Mouse (Mus musculus): ENCODE measurements around the gene Dnm3. TPM values are rescaled to one million over a fixed set of nuclear protein-coding genes. Genes with fewer than 3 reads are reported as not detected.

The Dnm3 gene
- polyA plus RNA-seq, 1 experiment from 2014 or later = 3.3 TPM

- H3K4me2 ChIP-seq = no peak overlapping the region
- 61% methylated on average over 10 of the region's 10 CpGs for WGBS
- H3K36me3 ChIP-seq (ENCODE audit: control insufficient read depth, insufficient read depth, low read length) = no peaks in the 10 kb centered on the region
- H3K4me3 ChIP-seq (ENCODE audit: low read depth, low read length) = no peak overlapping the region
- H3K4me1 ChIP-seq (replicated peaks; ENCODE audit: control insufficient read depth, insufficient read depth, low read length) = 0 out of 2 replicates have a peak, but pooled peaks cover 2% of the 10 kb centered on the region
- H3K27ac ChIP-seq (ENCODE audit: low read depth, low read length) = no peak overlapping the region
- H3K9me3 ChIP-seq (ENCODE audit: control insufficient read depth, low read length) = no peaks in the 10 kb centered on the region
- H3K9ac ChIP-seq (ENCODE audit: low read depth, low read length) = no peak overlapping the region
- DNase-seq (ENCODE audit: low spot score) (no peak), ATAC-seq (replicated peaks; ENCODE audit: low FRiP score) (no peak)
- H3K27me3 ChIP-seq (replicated peaks; ENCODE audit: control insufficient read depth, insufficient read depth, low read length) = no peaks in the 10 kb centered on the region
Observed at GRCm38 (mm10) chr1:162209487-162210149, 268.2 kb downstream of the Dnm3 start.

- Histone ChIP-seq H3K4me2 (no peak overlapping the region), H3K27me3 (replicated peaks; ENCODE audit: control insufficient read depth, insufficient read depth, low read length) (no peaks in the 10 kb centered on the region), H3K27ac (ENCODE audit: low read depth, low read length) (no peak overlapping the region), H3K4me3 (ENCODE audit: low read depth, low read length) (no peak overlapping the region), H3K9me3 (ENCODE audit: control insufficient read depth, low read length) (no peaks in the 10 kb centered on the region), H3K4me1 (replicated peaks; ENCODE audit: control insufficient read depth, insufficient read depth, low read length) (0 out of 2 replicates have a peak, but pooled peaks cover 2% of the 10 kb centered on the region), H3K36me3 (ENCODE audit: control insufficient read depth, insufficient read depth, low read length) (no peaks in the 10 kb centered on the region), H3K9ac (ENCODE audit: low read depth, low read length) (no peak overlapping the region)
- DNase-seq (ENCODE audit: low spot score) (no peak), ATAC-seq (replicated peaks; ENCODE audit: low FRiP score) (no peak)
- 79% methylated on average over 9 of the region's 9 CpGs for WGBS
Observed at GRCm38 (mm10) chr1:162209010-162209409, 268.8 kb downstream of the Dnm3 start.

GRCm38 (mm10) chr1:162207708-162208043, 270.2 kb downstream of the Dnm3 start:
- Histone ChIP-seq H3K9me3 (ENCODE audit: control insufficient read depth, low read length) (no peaks in the 10 kb centered on the region), H3K4me2 (peak overlapping the region; percentile 32), H3K9ac (ENCODE audit: low read depth, low read length) (no peak overlapping the region), H3K27me3 (replicated peaks; ENCODE audit: control insufficient read depth, insufficient read depth, low read length) (no peaks in the 10 kb centered on the region), H3K4me1 (replicated peaks; ENCODE audit: control insufficient read depth, insufficient read depth, low read length) (0 out of 2 replicates have a peak, but pooled peaks cover 2% of the 10 kb centered on the region), H3K27ac (ENCODE audit: low read depth, low read length) (0 out of 2 replicates have a peak overlapping the region, but pooled peaks have one; percentile 16), H3K36me3 (ENCODE audit: control insufficient read depth, insufficient read depth, low read length) (no peaks in the 10 kb centered on the region), H3K4me3 (ENCODE audit: low read depth, low read length) (no peak overlapping the region)
- ATAC-seq (replicated peaks; ENCODE audit: low FRiP score) (no peak), DNase-seq (ENCODE audit: low spot score) (no peak)
- 34% methylated on average over 7 of the region's 7 CpGs for WGBS

GRCm38 (mm10) chr1:162206998-162207707, 270.7 kb downstream of the Dnm3 start:
- Histone ChIP-seq H3K27ac (ENCODE audit: low read depth, low read length) (0 out of 2 replicates have a peak overlapping the region, but pooled peaks have one; percentile 16), H3K36me3 (ENCODE audit: control insufficient read depth, insufficient read depth, low read length) (no peaks in the 10 kb centered on the region), H3K9me3 (ENCODE audit: control insufficient read depth, low read length) (no peaks in the 10 kb centered on the region), H3K4me3 (ENCODE audit: low read depth, low read length) (no peak overlapping the region), H3K4me1 (replicated peaks; ENCODE audit: control insufficient read depth, insufficient read depth, low read length) (0 out of 2 replicates have a peak, but pooled peaks cover 2% of the 10 kb centered on the region), H3K4me2 (peak overlapping the region; percentile 32), H3K27me3 (replicated peaks; ENCODE audit: control insufficient read depth, insufficient read depth, low read length) (no peaks in the 10 kb centered on the region), H3K9ac (ENCODE audit: low read depth, low read length) (no peak overlapping the region)
- DNase-seq (ENCODE audit: low spot score) (no peak), ATAC-seq (replicated peaks; ENCODE audit: low FRiP score) (no peak)
- WGBS = 27% methylated on average over 12 of the region's 12 CpGs

GRCm38 (mm10) chr1:162202465-162203348, 275.1 kb downstream of the Dnm3 start:
- Histone ChIP-seq H3K9me3 (ENCODE audit: control insufficient read depth, low read length) (no peaks in the 10 kb centered on the region), H3K27me3 (replicated peaks; ENCODE audit: control insufficient read depth, insufficient read depth, low read length) (no peaks in the 10 kb centered on the region), H3K9ac (ENCODE audit: low read depth, low read length) (no peak overlapping the region), H3K4me2 (no peak overlapping the region), H3K27ac (ENCODE audit: low read depth, low read length) (no peak overlapping the region), H3K4me1 (replicated peaks; ENCODE audit: control insufficient read depth, insufficient read depth, low read length) (no peaks in the 10 kb centered on the region), H3K4me3 (ENCODE audit: low read depth, low read length) (no peak overlapping the region), H3K36me3 (ENCODE audit: control insufficient read depth, insufficient read depth, low read length) (no peaks in the 10 kb centered on the region)
- WGBS = 63% methylated on average over 12 of the region's 12 CpGs
- DNase-seq (ENCODE audit: low spot score) (no peak), ATAC-seq (replicated peaks; ENCODE audit: low FRiP score) (no peak)

GRCm38 (mm10) chr1:162200446-162200845, 277.4 kb downstream of the Dnm3 start:
- no peaks in the 10 kb centered on the region for H3K36me3 ChIP-seq (ENCODE audit: control insufficient read depth, insufficient read depth, low read length)
- H3K27ac ChIP-seq (ENCODE audit: low read depth, low read length) = no peak overlapping the region
- no peak overlapping the region for H3K9ac ChIP-seq (ENCODE audit: low read depth, low read length)
- no peaks in the 10 kb centered on the region for H3K9me3 ChIP-seq (ENCODE audit: control insufficient read depth, low read length)
- no peaks in the 10 kb centered on the region for H3K27me3 ChIP-seq (replicated peaks; ENCODE audit: control insufficient read depth, insufficient read depth, low read length)
- no peak overlapping the region for H3K4me3 ChIP-seq (ENCODE audit: low read depth, low read length)
- ATAC-seq (replicated peaks; ENCODE audit: low FRiP score) = no peak
- 71% methylated on average over 6 of the region's 6 CpGs for WGBS
- H3K4me1 ChIP-seq (replicated peaks; ENCODE audit: control insufficient read depth, insufficient read depth, low read length) = no peaks in the 10 kb centered on the region
- DNase-seq (ENCODE audit: low spot score) = no peak
- H3K4me2 ChIP-seq = no peak overlapping the region

- Histone ChIP-seq H3K4me2 (no peak overlapping the region), H3K9me3 (ENCODE audit: control insufficient read depth, low read length) (no peaks in the 10 kb centered on the region), H3K4me1 (replicated peaks; ENCODE audit: control insufficient read depth, insufficient read depth, low read length) (no peaks in the 10 kb centered on the region), H3K27ac (ENCODE audit: low read depth, low read length) (no peak overlapping the region), H3K9ac (ENCODE audit: low read depth, low read length) (no peak overlapping the region), H3K27me3 (replicated peaks; ENCODE audit: control insufficient read depth, insufficient read depth, low read length) (no peaks in the 10 kb centered on the region), H3K4me3 (ENCODE audit: low read depth, low read length) (no peak overlapping the region), H3K36me3 (ENCODE audit: control insufficient read depth, insufficient read depth, low read length) (no peaks in the 10 kb centered on the region)
- DNase-seq (ENCODE audit: low spot score) (no peak), ATAC-seq (replicated peaks; ENCODE audit: low FRiP score) (no peak)
- 85% methylated on average over 9 of the region's 9 CpGs for WGBS
Observed at GRCm38 (mm10) chr1:162196812-162197680, 280.8 kb downstream of the Dnm3 start.

- no peaks in the 10 kb centered on the region for H3K36me3 ChIP-seq (ENCODE audit: control insufficient read depth, insufficient read depth, low read length)
- no peak for DNase-seq (ENCODE audit: low spot score)
- H3K4me1 ChIP-seq (replicated peaks; ENCODE audit: control insufficient read depth, insufficient read depth, low read length) = no peaks in the 10 kb centered on the region; the same call in 1 of the 2 replicates
- H3K9me3 ChIP-seq (ENCODE audit: control insufficient read depth, low read length) = no peaks in the 10 kb centered on the region
- WGBS = 76% methylated on average over 4 of the region's 4 CpGs
- no peak overlapping the region for H3K27ac ChIP-seq (ENCODE audit: low read depth, low read length)
- no peak overlapping the region for H3K4me3 ChIP-seq (ENCODE audit: low read depth, low read length)
- no peak overlapping the region for H3K9ac ChIP-seq (ENCODE audit: low read depth, low read length)
- H3K27me3 ChIP-seq (replicated peaks; ENCODE audit: control insufficient read depth, insufficient read depth, low read length) = no peaks in the 10 kb centered on the region
- no peak for ATAC-seq (replicated peaks; ENCODE audit: low FRiP score)
- no peak overlapping the region for H3K4me2 ChIP-seq
Observed at GRCm38 (mm10) chr1:162188744-162189143, 289.1 kb downstream of the Dnm3 start.

All from liver, embryonic 11.5 days (tissue).